Mouse (Mus musculus) heart, embryonic 14.5 days (tissue): ENCODE results near the gene Tdrd9. TPM values are rescaled to one million over a fixed set of nuclear protein-coding genes. Genes with fewer than 3 reads are reported as not detected.

Source experiments
- ATAC-seq: fragments of 200-750 bp; cut with Nextera tagmentation; 2 replicates; pipeline ENCODE4 v1.8.0; 2017; ENCODE audit warnings: low read depth, moderate TSS enrichment; ENCODE audit not compliant: insufficient number of reproducible peaks, insufficient read depth, low FRiP score
- H3K27ac ChIP-seq, 2 experiments: fragments of 200-500 bp in 1 of 2; fragments of 300-500 bp in 1 of 2; sonication (generic) in 1 of 2; replicated peaks in 1 of 2; 2 replicates each; pipeline ENCODE4 v1.5.1; 2012 to 2014; ENCODE audit warnings: low read depth in 2 of 2, low read length in 2 of 2, control low read depth in 1 of 2, mild to moderate bottlenecking in 1 of 2, mixed read lengths in 1 of 2; ENCODE audit not compliant: control insufficient read depth in 1 of 2, insufficient read depth in 1 of 2
- H3K27me3 ChIP-seq: fragments of 300-500 bp; sonication (generic); 2 replicates; pipeline ENCODE4 v1.6.1; 2014; ENCODE audit warnings: mild to moderate bottlenecking, low read length, control low read depth; ENCODE audit not compliant: control insufficient read depth, insufficient read depth
- H3K36me3 ChIP-seq: fragments of 300-500 bp; sonication (generic); 2 replicates; pipeline ENCODE4 v1.6.1; 2014; ENCODE audit warnings: mild to moderate bottlenecking, control low read depth, low read length, mixed read lengths; ENCODE audit not compliant: control insufficient read depth, insufficient read depth
- H3K4me1 ChIP-seq, 2 experiments: fragments of 200-500 bp in 1 of 2; fragments of 300-500 bp in 1 of 2; sonication (generic) in 1 of 2; 2 replicates each; pipeline ENCODE4 v1.6.1; 2012 to 2014; ENCODE audit warnings: low read length in 2 of 2, control low read depth in 1 of 2, mixed read lengths in 1 of 2; ENCODE audit not compliant: control insufficient read depth in 2 of 2, insufficient read depth in 2 of 2
- H3K4me2 ChIP-seq: fragments of 300-500 bp; sonication (generic); 2 replicates; pipeline ENCODE4 v1.6.1; 2014; ENCODE audit warnings: mild to moderate bottlenecking, low read length
- H3K4me3 ChIP-seq, 2 experiments: fragments of 200-500 bp in 1 of 2; fragments of 300-500 bp in 1 of 2; sonication (generic) in 1 of 2; 2 replicates each; pipeline ENCODE4 v1.5.1; 2012 to 2014; ENCODE audit warnings: low read length in 2 of 2, mild to moderate bottlenecking in 2 of 2, control low read depth in 1 of 2, low read depth in 1 of 2, moderate library complexity in 1 of 2; ENCODE audit not compliant: control insufficient read depth in 1 of 2, insufficient read depth in 1 of 2
- H3K9ac ChIP-seq: fragments of 300-500 bp; sonication (generic); 2 replicates; pipeline ENCODE4 v1.6.1; 2014; ENCODE audit warnings: mild to moderate bottlenecking, low read length
- H3K9me3 ChIP-seq: fragments of 300-500 bp; sonication (generic); 2 replicates; pipeline ENCODE4 v1.6.1; 2016; ENCODE audit warnings: low read length, control low read depth; ENCODE audit not compliant: control insufficient read depth
- WGBS: fragments of 180-500 bp; shearing (Covaris S2); extraction: QIAGEN DNeasy Blood & Tissue Kit; methylation state at CpG from one replicate; pipeline ENCODE4 v1.1.7; 2014; 5-methylcytosine and 5-hydroxymethylcytosine counted together
- polyA plus RNA-seq: library from polyadenylated mRNA; unstranded; fragments of >200 nt; fragmentation: Nextera tagmentation; extraction: Ambion mirVana; gene quantifications from 2 replicates; pipeline ENCODE4 v1.2.1, GENCODE M21; 2014

Tdrd9 gene
- polyA plus RNA-seq, 1 experiment from 2014 or later: 0.16 TPM

DNA sequence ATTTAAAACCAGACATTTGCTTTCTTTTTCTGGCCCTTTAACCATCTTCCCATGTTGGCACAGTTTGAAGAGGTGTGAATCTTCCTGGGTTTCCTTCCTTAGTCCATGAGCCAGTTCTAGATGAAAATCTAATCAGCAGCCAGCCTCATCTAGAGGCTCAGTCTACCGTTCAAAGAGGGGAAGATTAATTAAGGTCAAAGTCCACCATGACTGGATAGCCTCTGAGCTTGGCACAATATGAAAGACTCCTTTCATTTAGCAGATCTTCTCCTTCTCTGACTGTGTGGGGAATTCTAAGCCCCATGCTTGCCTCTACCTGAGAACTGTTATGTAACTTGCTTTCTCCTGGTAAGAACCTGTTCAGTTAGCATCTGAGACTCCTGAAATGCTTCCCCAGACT is 110.9 kb downstream of the Tdrd9 start:
- H3K36me3 ChIP-seq: no peaks in the 10 kb centered on the region
- H3K9me3 ChIP-seq: no peaks in the 10 kb centered on the region
- no peak for ATAC-seq
- H3K4me3 ChIP-seq: no peak overlapping the region
- WGBS: 67% methylated on average over 1 of the region's 1 CpGs
- H3K4me2 ChIP-seq: no peak overlapping the region
- H3K4me1 ChIP-seq: peaks cover 0 to 5% of the 10 kb centered on the region in 2 experiments; a peak in 2 of 4 replicates
- no peak overlapping the region for H3K27ac ChIP-seq
- no peak overlapping the region for H3K9ac ChIP-seq
- H3K27me3 ChIP-seq: no peaks in the 10 kb centered on the region

DNA sequence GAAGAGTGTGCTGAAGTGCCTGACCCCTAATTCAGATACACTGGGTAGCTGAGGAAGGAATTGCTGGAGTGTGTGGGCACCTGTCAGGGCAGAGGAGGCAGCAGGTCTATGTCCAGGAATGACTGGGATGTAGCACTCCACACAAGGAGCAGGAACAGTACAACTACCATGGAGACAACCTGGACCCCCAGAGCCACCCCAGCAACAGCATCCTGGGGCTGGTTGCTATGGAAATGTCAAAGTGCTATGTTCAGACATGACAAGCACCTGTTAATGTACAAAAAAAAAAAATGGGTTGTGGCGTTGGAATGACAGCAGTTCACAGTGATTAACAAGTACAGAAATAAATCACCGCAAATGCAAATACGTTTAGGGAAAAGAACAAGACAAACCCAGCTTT is 114.9 kb downstream of the Tdrd9 start:
- Histone ChIP-seq H3K27ac (no peak overlapping the region), H3K36me3 (no peaks in the 10 kb centered on the region), H3K9ac (no peak overlapping the region), H3K27me3 (0 out of 2 replicates have a peak, but pooled peaks cover 7% of the 10 kb centered on the region), H3K4me3 (no peak overlapping the region), H3K4me1 (peaks cover 0 to 7% of the 10 kb centered on the region in 2 experiments; a peak in 2 of 4 replicates), H3K9me3 (no peaks in the 10 kb centered on the region), H3K4me2 (no peak overlapping the region)
- no peak for ATAC-seq
- WGBS: 75% methylated on average over 3 of the region's 3 CpGs

DNA sequence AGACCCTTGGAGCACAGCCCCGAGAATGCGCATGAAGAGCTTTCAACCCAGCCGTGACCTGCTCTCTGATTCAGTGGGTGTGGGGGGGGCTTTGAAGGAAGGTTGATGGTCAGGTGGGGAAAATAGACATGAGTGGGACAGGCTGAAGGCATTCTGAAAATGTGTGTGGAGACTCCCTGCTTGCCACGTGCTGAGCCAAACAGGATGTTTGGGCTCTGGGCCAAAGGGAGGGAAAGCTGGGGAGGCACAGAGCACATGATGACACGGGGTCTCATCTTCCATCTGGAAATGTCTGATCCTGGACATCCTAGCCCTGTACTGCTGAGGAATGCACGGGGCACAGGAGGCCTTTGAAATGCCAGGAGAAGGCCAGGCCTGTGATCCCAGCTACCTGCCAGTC is 115.4 kb downstream of the Tdrd9 start:
- WGBS: 53% methylated on average over 6 of the region's 6 CpGs
- ATAC-seq: no peak

DNA sequence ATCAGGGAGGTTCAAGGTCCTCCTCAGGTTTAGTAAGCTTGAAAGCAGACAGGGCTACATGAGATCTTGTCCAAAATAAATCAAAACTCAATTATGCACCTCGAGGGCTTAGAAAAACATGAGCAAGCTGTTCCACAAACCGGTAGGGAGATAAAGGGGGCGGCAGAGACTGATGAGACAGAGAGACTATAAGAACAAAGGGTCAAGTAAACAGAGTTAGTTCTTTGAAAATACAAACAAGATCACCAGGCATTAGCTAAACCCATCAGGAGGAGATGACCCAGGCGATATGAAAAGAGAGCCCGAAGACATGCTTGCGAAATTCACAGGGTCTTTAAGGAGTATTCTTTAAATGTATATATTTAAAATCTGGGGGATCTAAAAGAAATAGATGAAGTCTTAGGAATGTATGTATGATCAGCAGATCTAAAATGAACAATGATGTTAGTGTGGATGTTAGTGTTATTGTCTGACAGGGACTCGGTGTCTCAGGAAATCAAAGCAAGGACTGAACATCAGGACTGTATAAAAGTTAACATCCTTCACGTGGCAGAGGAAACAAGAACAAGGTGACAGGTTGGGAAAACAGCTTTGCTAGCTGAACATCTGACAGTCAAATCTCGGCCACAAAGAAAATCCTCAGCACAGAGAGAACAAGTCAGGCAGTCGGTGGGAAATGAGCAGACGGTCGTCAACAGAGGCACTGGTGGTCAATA is 117.4 kb downstream of the Tdrd9 start:
- ATAC-seq: no peak
- Histone ChIP-seq H3K27ac (no peak overlapping the region), H3K9me3 (no peaks in the 10 kb centered on the region), H3K27me3 (0 out of 2 replicates have a peak, but pooled peaks cover 7% of the 10 kb centered on the region), H3K4me2 (no peak overlapping the region), H3K36me3 (no peaks in the 10 kb centered on the region), H3K4me3 (no peak overlapping the region), H3K9ac (no peak overlapping the region), H3K4me1 (peaks cover 0 to 7% of the 10 kb centered on the region in 2 experiments; a peak in 2 of 4 replicates)
- WGBS: 58% methylated on average over 12 of the region's 12 CpGs

More for the DNA sequence above, 115.4 kb downstream of the Tdrd9 start:
- no peak overlapping the region for H3K4me2 ChIP-seq
- no peak overlapping the region for H3K27ac ChIP-seq
- no peaks in the 10 kb centered on the region for H3K9me3 ChIP-seq
- no peaks in the 10 kb centered on the region for H3K36me3 ChIP-seq
- no peak overlapping the region for H3K9ac ChIP-seq
- peaks cover 0 to 7% of the 10 kb centered on the region in 2 experiments; a peak in 2 of 4 replicates for H3K4me1 ChIP-seq
- 0 out of 2 replicates have a peak, but pooled peaks cover 7% of the 10 kb centered on the region for H3K27me3 ChIP-seq
- no peak overlapping the region for H3K4me3 ChIP-seq

DNA sequence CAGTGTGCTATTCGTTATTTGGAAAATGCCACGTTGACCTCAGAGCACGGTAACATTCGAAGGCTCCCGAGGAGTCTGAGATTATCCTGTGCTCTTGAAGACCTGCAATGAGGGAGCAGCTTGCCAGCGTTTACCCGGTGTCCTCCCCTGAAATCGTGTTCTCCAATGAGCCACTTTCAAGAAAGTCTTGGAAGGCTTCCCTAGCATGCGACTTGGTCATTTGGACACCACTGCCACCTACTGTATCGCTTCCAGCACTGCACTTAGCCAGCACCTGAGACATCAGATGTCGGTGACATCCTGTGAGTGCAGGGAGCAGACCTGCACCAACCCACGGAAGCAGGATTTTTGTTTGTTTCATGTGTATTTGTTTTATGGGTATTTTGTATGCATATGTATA is 119.7 kb downstream of the Tdrd9 start:
- no peak overlapping the region for H3K4me3 ChIP-seq
- H3K36me3 ChIP-seq: no peaks in the 10 kb centered on the region
- H3K9me3 ChIP-seq: no peaks in the 10 kb centered on the region
- H3K4me1 ChIP-seq: peaks cover 0 to 7% of the 10 kb centered on the region in 2 experiments; a peak in 2 of 4 replicates
- H3K4me2 ChIP-seq: peak overlapping the region; percentile 41; the same call in 1 of the 2 replicates
- no peak overlapping the region for H3K27ac ChIP-seq
- H3K9ac ChIP-seq: peak overlapping the region; percentile 8; the same call in 1 of the 2 replicates
- no peak for ATAC-seq
- 7% methylated on average over 12 of the region's 12 CpGs for WGBS
- 0 out of 2 replicates have a peak, but pooled peaks cover 7% of the 10 kb centered on the region for H3K27me3 ChIP-seq

DNA sequence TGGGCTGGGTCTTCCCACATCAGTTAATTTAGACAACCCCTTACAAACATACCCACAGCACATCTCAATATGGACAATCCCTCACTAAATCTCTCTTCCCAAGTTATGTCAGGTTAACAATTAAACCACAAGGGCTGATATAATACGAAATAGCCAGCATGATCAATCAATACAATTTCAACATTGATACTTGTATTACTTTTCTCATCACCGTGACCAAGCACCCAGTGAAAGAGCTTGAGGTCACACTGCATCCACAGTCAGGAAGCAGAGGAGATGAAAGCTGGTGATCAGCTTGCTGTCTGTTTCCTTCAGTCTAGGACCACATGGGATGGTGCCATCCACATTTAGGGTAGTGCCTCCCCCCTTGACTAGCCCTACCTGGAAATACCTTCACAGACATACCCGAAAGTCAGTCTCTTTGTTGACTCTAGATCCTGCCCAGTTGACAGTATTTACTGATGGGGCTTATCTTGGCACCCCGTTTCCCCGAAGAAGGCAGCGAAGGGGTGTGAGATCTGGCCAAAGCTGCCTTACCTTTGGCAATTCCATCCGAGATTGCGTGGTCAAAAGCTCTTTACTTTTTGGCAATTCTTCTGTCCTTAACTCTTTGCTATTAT is 123.0 kb downstream of the Tdrd9 start:
- Histone ChIP-seq H3K9ac (no peak overlapping the region), H3K4me3 (no peak overlapping the region), H3K4me2 (no peak overlapping the region), H3K4me1 (no peaks in the 10 kb centered on the region), H3K36me3 (no peaks in the 10 kb centered on the region), H3K9me3 (no peaks in the 10 kb centered on the region), H3K27me3 (0 out of 2 replicates have a peak, but pooled peaks cover 3% of the 10 kb centered on the region), H3K27ac (no peak overlapping the region)
- ATAC-seq: no peak
- WGBS: 59% methylated on average over 8 of the region's 8 CpGs

DNA sequence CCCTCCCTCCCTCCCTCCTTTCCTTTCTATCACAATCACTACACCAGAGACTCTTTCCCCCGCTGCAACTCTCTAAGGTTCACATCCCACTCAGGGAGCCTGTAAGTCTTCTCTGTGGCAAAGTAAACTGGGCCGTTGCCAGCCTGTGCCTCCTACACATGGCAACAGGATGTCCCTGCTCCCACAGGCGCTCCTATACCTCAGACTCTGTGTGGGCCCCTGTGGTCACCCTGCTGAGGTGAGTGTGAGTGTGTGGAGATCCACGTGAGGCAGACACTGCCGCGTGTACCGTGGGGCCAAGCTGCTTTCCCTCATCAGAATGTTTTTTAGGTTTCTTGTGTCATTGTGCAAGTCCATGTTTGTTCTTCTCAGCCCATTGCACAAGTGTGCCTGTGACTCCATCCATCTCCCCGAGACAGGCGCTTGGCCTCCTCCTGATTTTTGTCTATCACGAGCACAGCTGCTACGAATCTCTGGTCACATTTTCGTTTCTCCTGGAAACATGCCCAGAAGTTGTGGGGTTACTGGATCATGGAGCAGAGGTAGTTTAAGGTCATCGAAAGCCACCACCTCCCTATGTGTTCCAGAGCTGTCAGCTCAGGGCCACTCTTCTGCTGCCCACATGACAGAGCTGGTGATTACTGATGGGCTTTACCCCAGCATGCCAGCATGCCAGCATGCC is 124.8 kb downstream of the Tdrd9 start:
- no peak for ATAC-seq
- no peaks in the 10 kb centered on the region for H3K36me3 ChIP-seq
- H3K4me2 ChIP-seq: no peak overlapping the region
- H3K27ac ChIP-seq: no peak overlapping the region
- no peak overlapping the region for H3K4me3 ChIP-seq
- H3K9me3 ChIP-seq: no peaks in the 10 kb centered on the region
- H3K4me1 ChIP-seq: no peaks in the 10 kb centered on the region
- no peaks in the 10 kb centered on the region for H3K27me3 ChIP-seq
- 54% methylated on average over 13 of the region's 13 CpGs for WGBS
- no peak overlapping the region for H3K9ac ChIP-seq
